Mouse (Mus musculus) myocyte (in vitro differentiated cells): ENCODE results near the gene Ndufs7. TPM values are rescaled to one million over a fixed set of nuclear protein-coding genes. Genes with fewer than 3 reads are reported as not detected.

Experiments used
- H3K27me3 ChIP-seq: one replicate; pipeline ENCODE4 v1.6.1; 2011; ENCODE audit not compliant: control insufficient read depth, insufficient read depth, insufficient read length
- H3K36me3 ChIP-seq: one replicate; pipeline ENCODE4 v1.6.1; 2011; ENCODE audit not compliant: control insufficient read depth, insufficient read depth
- H3K4me2 ChIP-seq: one replicate; pipeline ENCODE4 v1.6.1; 2011; ENCODE audit warnings: low read depth, control low read depth
- H3K4me3 ChIP-seq: one replicate; pipeline ENCODE4 v1.5.1; 2011; ENCODE audit warnings: mild to moderate bottlenecking, control low read depth, moderate library complexity
- H3K79me2 ChIP-seq: one replicate; pipeline ENCODE4 v1.6.1; 2011; ENCODE audit not compliant: control insufficient read depth, insufficient read depth
- H3ac ChIP-seq: one replicate; pipeline ENCODE4 v1.6.1; 2011; ENCODE audit not compliant: control insufficient read depth, insufficient read length
- CEBPB ChIP-seq: IDR thresholded peaks from 2 replicates; pipeline ENCODE4 v1.6.1; 2011; ENCODE audit warnings: mild to moderate bottlenecking, moderate library complexity; ENCODE audit not compliant: poor library complexity, insufficient read depth, severe bottlenecking
- E2F4 ChIP-seq: IDR thresholded peaks from one replicate; pipeline ENCODE4 v1.6.1; 2011; ENCODE audit warnings: mild to moderate bottlenecking, control low read depth, moderate library complexity; ENCODE audit not compliant: insufficient read depth
- MAX ChIP-seq: IDR thresholded peaks from one replicate; pipeline ENCODE4 v1.6.1; 2011; ENCODE audit warnings: low read depth, mild to moderate bottlenecking, control low read depth
- MYOD1 ChIP-seq, 3 experiments: IDR thresholded peaks; one replicate each; pipeline ENCODE4 v1.6.1; 2011; ENCODE audit warnings: control low read depth in 2 of 3, low read depth in 2 of 3, mild to moderate bottlenecking in 2 of 3, moderate library complexity in 1 of 3; ENCODE audit not compliant: insufficient read length in 2 of 3, control insufficient read depth in 1 of 3
- MYOG ChIP-seq, 3 experiments: IDR thresholded peaks; one replicate each; pipeline ENCODE4 v1.6.1; 2011; ENCODE audit warnings: control low read depth in 2 of 3, low read depth in 2 of 3, mild to moderate bottlenecking in 2 of 3; ENCODE audit not compliant: insufficient read length in 2 of 3, control insufficient read depth in 1 of 3, insufficient read depth in 1 of 3
- POLR2A ChIP-seq: IDR thresholded peaks from one replicate; pipeline ENCODE4 v1.6.1; 2011; ENCODE audit warnings: low read depth, mild to moderate bottlenecking, control low read depth, moderate library complexity; ENCODE audit not compliant: insufficient read length
- POLR2AphosphoS2 ChIP-seq: IDR thresholded peaks from one replicate; pipeline ENCODE4 v1.6.1; 2011; ENCODE audit warnings: low read depth, control low read depth; ENCODE audit not compliant: insufficient read length
- REST ChIP-seq: IDR thresholded peaks from one replicate; pipeline ENCODE4 v1.6.1; 2011; ENCODE audit warnings: mild to moderate bottlenecking, control low read depth, moderate library complexity; ENCODE audit not compliant: insufficient read depth, insufficient read length
- SRF ChIP-seq: IDR thresholded peaks from one replicate; pipeline ENCODE4 v1.6.1; 2011; ENCODE audit warnings: low read depth; ENCODE audit not compliant: control insufficient read depth, insufficient read length
- TCF12 ChIP-seq: IDR thresholded peaks from one replicate; pipeline ENCODE4 v1.6.1; 2011; ENCODE audit warnings: mild to moderate bottlenecking, control low read depth; ENCODE audit not compliant: poor library complexity, insufficient read depth, severe bottlenecking
- TCF3 ChIP-seq: IDR thresholded peaks from one replicate; pipeline ENCODE4 v1.6.1; 2011; ENCODE audit warnings: low read depth, control low read depth; ENCODE audit not compliant: insufficient read length
- USF1 ChIP-seq: IDR thresholded peaks from one replicate; pipeline ENCODE4 v1.6.1; 2011; ENCODE audit warnings: low read depth, mild to moderate bottlenecking, control low read depth, moderate library complexity
- polyA plus RNA-seq: library from polyadenylated mRNA; unstranded; fragments of >200 nt; fragmentation: generic; extraction: Trizol; gene quantifications from one replicate; pipeline ENCODE4 v1.2.1, GENCODE M21; 2012; ENCODE audit warnings: missing spikeins

Ndufs7 gene
- polyA plus RNA-seq, 1 experiment: 407 TPM

DNA sequence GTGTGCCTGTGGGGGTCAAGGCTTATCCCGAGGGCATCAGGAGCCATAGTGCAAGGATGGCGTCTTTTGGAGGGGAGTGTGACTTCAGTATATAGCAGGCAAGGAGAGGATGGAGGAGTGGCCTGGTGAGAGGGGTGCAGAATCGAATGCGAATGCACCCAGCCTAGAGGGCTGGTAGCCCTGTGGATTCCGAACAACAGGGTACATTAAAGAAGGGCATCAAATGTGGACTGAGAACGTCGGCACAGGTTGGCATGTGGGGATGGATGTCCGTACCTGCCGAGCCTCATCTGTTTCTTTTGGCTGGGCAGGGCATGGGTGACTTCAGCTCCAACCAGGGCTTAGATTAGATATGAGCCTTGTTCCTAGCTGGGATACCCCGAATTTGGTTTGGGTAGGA lies 50.9 kb downstream of the Ndufs7 start:
- Histone ChIP-seq H3K36me3 (peaks cover 5% of the 10 kb centered on the region), H3K79me2 (no peaks in the 10 kb centered on the region), H3K4me3 (no peak overlapping the region), H3ac (no peak overlapping the region), H3K4me2 (no peak overlapping the region), H3K27me3 (peaks cover 31% of the 10 kb centered on the region)
- TF ChIP-seq USF1 (no peak), MYOD1 (IDR thresholded peaks at IDR 0.05; ENCODE audit: control insufficient read depth in 1 of 3, insufficient read length in 2 of 3, low read depth in 2 of 3) (no peak), POLR2A (no peak), MAX (no peak), TCF3 (no peak), MYOG (IDR thresholded peaks at IDR 0.05; ENCODE audit: control insufficient read depth in 1 of 3, insufficient read depth in 1 of 3, insufficient read length in 2 of 3, low read depth in 2 of 3) (no peak), CEBPB (no peak), POLR2AphosphoS2 (no peak), REST (no peak), SRF (no peak)

DNA sequence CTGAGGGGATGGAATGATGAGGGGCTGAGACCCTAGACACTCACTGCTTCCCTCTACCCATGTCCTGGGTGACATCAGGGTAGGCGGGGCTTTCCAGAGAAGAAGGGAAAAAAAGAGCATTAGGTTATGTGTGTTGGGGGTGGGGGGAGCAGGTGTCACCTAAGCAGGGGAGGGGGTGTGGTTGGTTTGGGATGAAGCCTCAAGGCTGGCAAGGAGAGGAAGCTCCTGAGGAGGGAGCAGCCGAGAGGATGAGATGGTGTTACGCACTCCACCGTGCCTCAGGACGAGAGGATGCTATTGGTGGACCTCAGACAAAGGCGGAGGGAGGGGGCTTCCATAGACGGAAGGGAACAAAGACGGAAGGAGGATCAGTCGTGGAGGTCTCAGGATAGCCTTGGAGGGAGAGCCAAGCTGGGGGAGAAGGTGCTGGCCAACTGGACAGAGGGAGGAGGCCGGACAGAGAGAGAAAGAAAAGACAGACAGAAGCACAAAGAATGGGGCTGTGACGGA lies 51.8 kb downstream of the Ndufs7 start:
- no peaks in the 10 kb centered on the region for H3K36me3 ChIP-seq
- no peak overlapping the region for H3ac ChIP-seq
- H3K4me2 ChIP-seq: no peak overlapping the region
- TF ChIP-seq MYOG (IDR thresholded peaks at IDR 0.05; ENCODE audit: control insufficient read depth in 1 of 3, insufficient read depth in 1 of 3, insufficient read length in 2 of 3, low read depth in 2 of 3) (no peak), MYOD1 (IDR thresholded peaks at IDR 0.05; ENCODE audit: control insufficient read depth in 1 of 3, insufficient read length in 2 of 3, low read depth in 2 of 3) (no peak), TCF3 (no peak), USF1 (no peak)
- peaks cover 40% of the 10 kb centered on the region for H3K27me3 ChIP-seq
- no peak overlapping the region for H3K4me3 ChIP-seq
- H3K79me2 ChIP-seq: no peaks in the 10 kb centered on the region

DNA sequence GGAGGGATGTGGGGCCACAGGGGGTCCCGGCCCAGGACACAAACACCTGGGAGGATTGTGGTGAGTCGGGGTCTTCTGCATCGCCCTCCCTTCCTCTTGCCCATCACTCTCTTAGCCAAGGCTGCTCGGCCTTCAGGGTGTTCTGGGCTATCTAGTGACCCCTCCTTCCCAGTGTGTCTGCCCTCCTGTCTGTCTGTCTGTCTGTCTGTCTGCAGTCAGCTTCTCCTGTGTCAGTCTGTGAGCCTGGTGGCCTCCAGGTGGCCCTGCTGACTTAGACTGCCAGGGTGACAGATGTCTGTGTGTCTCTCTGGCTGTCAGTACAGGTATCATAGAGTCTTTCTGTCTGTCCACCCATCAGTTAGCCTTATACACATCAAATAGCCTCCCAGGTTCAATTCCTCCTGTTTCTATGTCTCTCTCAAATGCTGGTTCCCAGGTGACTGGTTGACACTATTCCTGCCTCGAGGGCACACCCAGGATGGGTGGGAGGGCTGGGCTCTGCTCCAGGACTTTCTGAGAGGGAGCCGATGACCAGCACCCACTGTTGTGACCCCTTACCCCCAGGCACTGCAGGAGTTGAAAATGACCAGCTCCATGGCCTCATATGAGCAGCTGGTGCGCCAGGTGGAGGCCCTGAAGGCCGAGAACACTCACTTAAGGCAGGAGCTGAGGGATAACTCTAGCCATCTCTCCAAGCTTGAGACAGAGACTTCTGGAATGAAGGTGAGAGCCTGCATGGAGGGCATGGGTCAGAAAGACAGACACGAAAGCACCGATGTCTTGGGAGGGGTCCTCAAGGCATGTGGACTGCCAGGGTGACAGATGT lies 52.5 kb downstream of the Ndufs7 start:
- Histone ChIP-seq H3K36me3 (no peaks in the 10 kb centered on the region), H3K79me2 (no peaks in the 10 kb centered on the region), H3K4me3 (no peak overlapping the region), H3K27me3 (peaks cover 47% of the 10 kb centered on the region), H3K4me2 (no peak overlapping the region), H3ac (no peak overlapping the region)
- no peak for TF ChIP-seq REST
- TF ChIP-seq USF1: no peak
- TF ChIP-seq TCF3: no peak
- TF ChIP-seq POLR2A: no peak
- TF ChIP-seq SRF: no peak
- no peak for TF ChIP-seq POLR2AphosphoS2
- TF ChIP-seq MAX: no peak
- no peak for TF ChIP-seq TCF12
- no peak for TF ChIP-seq CEBPB
- no peak for TF ChIP-seq MYOG (IDR thresholded peaks at IDR 0.05; ENCODE audit: control insufficient read depth in 1 of 3, insufficient read depth in 1 of 3, insufficient read length in 2 of 3, low read depth in 2 of 3)
- no peak for TF ChIP-seq E2F4
- TF ChIP-seq MYOD1 (IDR thresholded peaks at IDR 0.05; ENCODE audit: control insufficient read depth in 1 of 3, insufficient read length in 2 of 3, low read depth in 2 of 3): no peak

DNA sequence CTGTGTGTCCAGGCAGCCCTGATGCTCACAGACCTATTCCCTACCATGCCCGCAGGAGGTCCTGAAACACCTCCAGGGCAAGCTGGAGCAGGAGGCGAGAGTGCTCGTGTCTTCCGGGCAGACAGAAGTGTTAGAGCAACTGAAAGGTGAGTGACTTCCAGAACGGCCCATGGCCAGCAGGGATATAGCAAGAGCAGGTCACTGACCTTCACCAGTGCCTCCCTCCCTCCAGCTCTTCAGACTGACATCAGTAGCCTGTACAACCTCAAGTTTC lies 53.1 kb downstream of the Ndufs7 start:
- no peak overlapping the region for H3K4me3 ChIP-seq
- no peaks in the 10 kb centered on the region for H3K79me2 ChIP-seq
- peak overlapping the region; percentile 61 for H3K4me2 ChIP-seq
- H3K36me3 ChIP-seq: no peaks in the 10 kb centered on the region
- no peak overlapping the region for H3ac ChIP-seq
- TF ChIP-seq MYOD1 (IDR thresholded peaks at IDR 0.05; ENCODE audit: control insufficient read depth in 1 of 3, insufficient read length in 2 of 3, low read depth in 2 of 3): no peak
- TF ChIP-seq TCF3: no peak
- no peak for TF ChIP-seq MYOG (IDR thresholded peaks at IDR 0.05; ENCODE audit: control insufficient read depth in 1 of 3, insufficient read depth in 1 of 3, insufficient read length in 2 of 3, low read depth in 2 of 3)
- no peak for TF ChIP-seq REST
- no peak for TF ChIP-seq POLR2A
- no peak for TF ChIP-seq POLR2AphosphoS2
- TF ChIP-seq CEBPB: no peak
- TF ChIP-seq TCF12: no peak
- TF ChIP-seq USF1: no peak
- TF ChIP-seq SRF: no peak
- no peak for TF ChIP-seq E2F4
- no peak for TF ChIP-seq MAX
- H3K27me3 ChIP-seq: peaks cover 52% of the 10 kb centered on the region

GRCm38 (mm10) chr10:80302471-80302881 lies 53.6 kb downstream of the Ndufs7 start:
- TF ChIP-seq MAX: no peak
- no peak for TF ChIP-seq E2F4
- TF ChIP-seq USF1: no peak
- no peak for TF ChIP-seq SRF
- no peak for TF ChIP-seq POLR2A
- TF ChIP-seq POLR2AphosphoS2: no peak
- TF ChIP-seq TCF3: no peak
- no peak for TF ChIP-seq CEBPB
- no peak for TF ChIP-seq REST
- no peak for TF ChIP-seq MYOG (IDR thresholded peaks at IDR 0.05; ENCODE audit: control insufficient read depth in 1 of 3, insufficient read depth in 1 of 3, insufficient read length in 2 of 3, low read depth in 2 of 3)
- TF ChIP-seq MYOD1 (IDR thresholded peaks at IDR 0.05; ENCODE audit: control insufficient read depth in 1 of 3, insufficient read length in 2 of 3, low read depth in 2 of 3): no peak
- Histone ChIP-seq H3K79me2 (no peaks in the 10 kb centered on the region), H3K4me3 (no peak overlapping the region), H3K36me3 (no peaks in the 10 kb centered on the region), H3K4me2 (peak overlapping the region; percentile 61), H3ac (no peak overlapping the region), H3K27me3 (peaks cover 56% of the 10 kb centered on the region)
